Mouse (Mus musculus): ENCODE results near the gene Nox3. TPM values are rescaled to one million over a fixed set of nuclear protein-coding genes. Genes with fewer than 3 reads are reported as not detected.
A peak's percentile ranks its signal among the peaks of the same experiment; 100 is the strongest.

Nox3 gene
- polyA plus RNA-seq, 1 experiment from 2014 or later = not detected

DNA sequence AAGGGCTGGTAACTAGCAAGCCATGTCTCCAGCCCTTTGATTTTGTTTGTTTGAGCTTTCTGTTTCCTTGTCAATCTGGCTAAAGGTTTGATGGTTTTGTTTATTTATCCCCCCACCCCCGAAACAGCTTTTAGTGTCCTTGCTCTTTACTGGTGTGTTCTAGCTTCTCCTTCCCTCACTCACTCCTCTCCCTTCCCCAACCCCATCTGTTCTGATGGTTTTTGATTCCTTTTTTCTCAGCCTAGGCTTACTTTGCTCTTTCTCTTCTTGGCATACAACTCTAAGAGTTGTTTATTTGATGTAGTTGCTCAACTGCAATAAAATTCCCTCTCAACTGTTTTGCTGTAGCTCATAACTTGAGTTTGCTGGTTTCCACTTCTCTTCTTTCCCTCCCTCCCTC is 80.5 kb downstream of the Nox3 start:
- Histone ChIP-seq H3K27ac (ENCODE audit: low read depth) (no peak overlapping the region), H3K27me3 (ENCODE audit: insufficient read depth, low read length) (no peaks in the 10 kb centered on the region), H3K4me3 (ENCODE audit: low read depth, low read length) (no peak overlapping the region), H3K9me3 (ENCODE audit: low read length) (no peaks in the 10 kb centered on the region), H3K9ac (replicated peaks) (no peak overlapping the region), H3K4me1 (ENCODE audit: insufficient read depth) (no peaks in the 10 kb centered on the region), H3K36me3 (replicated peaks; ENCODE audit: insufficient read depth, low read length) (no peaks in the 10 kb centered on the region), H3K4me2 (ENCODE audit: low read depth, low read length) (no peak overlapping the region)
- DNase-seq (no peak), ATAC-seq (no peak)
- TF ChIP-seq EP300 (IDR thresholded peaks at IDR 0.05; ENCODE audit: low read depth) (no peak), CTCF (IDR thresholded peaks at IDR 0.05; ENCODE audit: low read depth) (no peak)
- WGBS (ENCODE audit: insufficient replicate concordance) = 56% methylated on average over 1 of the region's 1 CpGs

DNA sequence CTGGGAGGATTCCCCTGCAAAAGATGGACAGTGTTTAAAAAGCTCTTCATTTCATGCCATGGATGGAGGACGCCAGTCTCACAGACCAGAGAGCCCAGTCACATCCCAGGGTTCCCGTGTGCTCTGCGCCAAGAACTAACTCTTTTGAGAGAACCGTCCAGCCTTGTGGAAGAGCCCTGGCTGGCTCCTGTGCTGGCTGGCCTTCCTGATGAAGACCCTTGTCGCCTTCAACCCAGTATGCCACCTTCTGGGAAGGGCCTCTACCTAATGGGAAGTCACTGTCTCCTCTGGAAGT is 84.3 kb downstream of the Nox3 start:
- 70% methylated on average over 5 of the region's 5 CpGs for WGBS (ENCODE audit: insufficient replicate concordance)
- H3K36me3 ChIP-seq (replicated peaks; ENCODE audit: insufficient read depth, low read length) = no peaks in the 10 kb centered on the region
- H3K9ac ChIP-seq (replicated peaks) = no peak overlapping the region
- no peak for TF ChIP-seq CTCF (IDR thresholded peaks at IDR 0.05; ENCODE audit: low read depth)
- no peak for TF ChIP-seq EP300 (IDR thresholded peaks at IDR 0.05; ENCODE audit: low read depth)
- ATAC-seq = no peak
- no peak overlapping the region for H3K27ac ChIP-seq (ENCODE audit: low read depth)
- DNase-seq = no peak
- H3K4me1 ChIP-seq (ENCODE audit: insufficient read depth) = no peaks in the 10 kb centered on the region
- no peaks in the 10 kb centered on the region for H3K27me3 ChIP-seq (ENCODE audit: insufficient read depth, low read length)
- H3K4me2 ChIP-seq (ENCODE audit: low read depth, low read length) = no peak overlapping the region
- H3K4me3 ChIP-seq (ENCODE audit: low read depth, low read length) = no peak overlapping the region
- no peaks in the 10 kb centered on the region for H3K9me3 ChIP-seq (ENCODE audit: low read length)

DNA sequence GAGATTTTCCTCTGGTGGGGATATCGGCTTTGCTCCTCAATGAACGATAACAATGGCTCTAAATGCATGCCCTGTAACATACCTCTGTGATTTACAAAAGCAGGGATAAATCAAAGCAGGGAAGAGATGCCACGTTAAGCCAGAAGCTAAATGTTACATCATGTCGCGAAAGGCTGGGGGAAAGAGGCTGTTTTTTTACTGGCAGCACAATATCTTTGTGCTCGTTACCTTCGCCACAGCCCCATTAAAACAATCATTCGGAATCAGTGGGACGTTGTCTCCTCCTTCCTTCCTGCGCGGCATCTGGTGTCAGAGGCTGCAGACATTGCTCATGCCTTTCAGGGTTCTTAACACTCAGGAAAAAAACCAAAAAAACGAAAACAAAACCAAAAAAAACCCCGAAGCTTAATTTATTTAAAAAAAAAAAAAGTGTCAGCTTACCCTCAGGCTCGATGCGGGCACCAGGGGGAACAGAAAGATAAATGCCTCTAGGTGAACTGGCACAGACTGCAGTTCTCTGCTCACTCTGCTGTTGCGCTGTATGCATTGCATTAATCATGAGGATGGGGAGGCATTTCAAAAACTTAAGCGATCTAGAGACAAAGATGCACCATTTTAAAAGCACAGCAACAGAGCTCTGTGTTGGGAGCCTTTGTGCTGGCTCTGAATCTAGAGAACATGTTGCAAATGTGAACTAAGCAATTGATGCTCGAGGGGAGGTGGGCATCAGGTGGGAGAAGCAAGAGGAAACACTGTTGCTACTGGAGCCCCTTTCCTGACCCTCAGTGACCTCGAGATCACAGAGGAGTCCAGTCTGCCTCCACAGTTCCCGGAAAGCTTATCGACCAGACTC is 84.9 kb downstream of the Nox3 start:
- no peaks in the 10 kb centered on the region for H3K36me3 ChIP-seq (replicated peaks; ENCODE audit: insufficient read depth, low read length)
- peak overlapping the region; percentile 26; the same call in 1 of the 2 replicates for H3K4me2 ChIP-seq (ENCODE audit: low read depth, low read length)
- no peak overlapping the region for H3K4me3 ChIP-seq (ENCODE audit: low read depth, low read length)
- no peaks in the 10 kb centered on the region for H3K27me3 ChIP-seq (ENCODE audit: insufficient read depth, low read length)
- H3K4me1 ChIP-seq (ENCODE audit: insufficient read depth) = no peaks in the 10 kb centered on the region
- TF ChIP-seq CTCF (IDR thresholded peaks at IDR 0.05; ENCODE audit: low read depth) = no peak
- TF ChIP-seq EP300 (IDR thresholded peaks at IDR 0.05; ENCODE audit: low read depth) = no peak
- H3K9ac ChIP-seq (replicated peaks) = no peak overlapping the region
- H3K27ac ChIP-seq (ENCODE audit: low read depth) = no peak overlapping the region
- H3K9me3 ChIP-seq (ENCODE audit: low read length) = no peaks in the 10 kb centered on the region
- no peak for ATAC-seq
- WGBS (ENCODE audit: insufficient replicate concordance) = 38% methylated on average over 21 of the region's 21 CpGs
- DNase-seq = no peak

DNA sequence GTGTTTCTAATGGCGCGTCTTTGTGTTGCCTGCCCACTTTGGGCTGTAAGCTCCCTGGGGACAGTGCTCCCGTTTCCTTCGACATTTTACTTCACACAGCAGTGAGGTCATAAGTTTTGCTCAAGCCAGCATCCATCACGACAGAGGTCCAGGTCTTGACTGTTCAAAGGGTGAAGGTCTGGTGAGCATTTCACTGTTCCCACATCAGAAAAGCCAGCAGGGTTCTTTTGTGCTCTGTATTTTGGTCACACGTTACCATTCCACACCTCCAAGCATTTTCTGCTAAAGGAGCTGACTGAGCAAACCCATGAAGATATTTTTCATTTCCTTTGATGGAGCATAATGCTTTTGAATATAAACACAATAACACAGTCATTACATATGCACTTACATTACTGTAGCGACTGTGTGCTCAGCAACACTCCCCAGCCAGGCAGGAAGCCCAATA is 85.7 kb downstream of the Nox3 start:
- H3K4me3 ChIP-seq (ENCODE audit: low read depth, low read length) = no peak overlapping the region
- DNase-seq (no peak), ATAC-seq (no peak)
- H3K36me3 ChIP-seq (replicated peaks; ENCODE audit: insufficient read depth, low read length) = no peaks in the 10 kb centered on the region
- no peak overlapping the region for H3K4me2 ChIP-seq (ENCODE audit: low read depth, low read length)
- no peaks in the 10 kb centered on the region for H3K4me1 ChIP-seq (ENCODE audit: insufficient read depth)
- 69% methylated on average over 7 of the region's 7 CpGs for WGBS (ENCODE audit: insufficient replicate concordance)
- H3K9ac ChIP-seq (replicated peaks) = no peak overlapping the region
- no peaks in the 10 kb centered on the region for H3K27me3 ChIP-seq (ENCODE audit: insufficient read depth, low read length)
- TF ChIP-seq CTCF (IDR thresholded peaks at IDR 0.05; ENCODE audit: low read depth) (no peak), EP300 (IDR thresholded peaks at IDR 0.05; ENCODE audit: low read depth) (no peak)
- H3K27ac ChIP-seq (ENCODE audit: low read depth) = no peak overlapping the region
- no peaks in the 10 kb centered on the region for H3K9me3 ChIP-seq (ENCODE audit: low read length)

DNA sequence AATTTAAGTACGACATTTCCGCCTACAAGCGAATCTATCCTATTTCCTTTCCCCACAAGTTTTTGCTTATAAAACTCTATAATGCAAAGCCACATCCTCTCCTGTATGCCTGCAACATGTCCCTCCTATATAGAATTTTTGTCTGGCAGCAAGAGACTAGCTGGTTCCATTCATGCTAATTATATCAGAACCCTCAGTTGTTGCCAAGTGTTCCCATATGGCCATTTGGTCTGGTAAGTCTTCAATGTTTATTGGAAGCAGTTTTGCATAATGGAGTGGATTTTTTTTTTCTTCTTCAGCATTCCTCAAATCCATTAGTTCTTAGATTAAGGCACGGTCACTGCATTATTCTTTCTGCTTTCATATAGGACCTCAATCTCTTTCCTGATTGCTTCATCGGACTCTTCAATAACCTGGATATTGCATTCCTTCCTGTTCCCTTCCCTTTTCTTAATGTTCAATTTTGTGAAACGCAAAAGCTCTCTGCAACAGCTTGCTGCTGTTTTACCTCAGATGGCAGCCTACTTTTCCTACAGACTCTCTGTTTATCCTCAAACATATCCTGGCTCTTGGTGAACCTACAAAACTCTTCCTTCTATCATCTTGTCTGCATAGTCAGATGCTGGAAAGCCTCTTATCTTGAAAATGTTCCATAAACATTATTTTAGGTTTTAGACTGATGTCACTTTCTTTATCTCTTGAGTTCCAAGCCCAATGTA is 92.9 kb downstream of the Nox3 start:
- H3K4me3 ChIP-seq (ENCODE audit: low read depth, low read length) = no peak overlapping the region
- 78% methylated on average over 6 of the region's 6 CpGs for WGBS (ENCODE audit: insufficient replicate concordance)
- no peak for ATAC-seq
- no peak for DNase-seq
- no peaks in the 10 kb centered on the region for H3K27me3 ChIP-seq (ENCODE audit: insufficient read depth, low read length)
- TF ChIP-seq CTCF (IDR thresholded peaks at IDR 0.05; ENCODE audit: low read depth) = no peak
- no peak for TF ChIP-seq EP300 (IDR thresholded peaks at IDR 0.05; ENCODE audit: low read depth)
- H3K9ac ChIP-seq (replicated peaks) = no peak overlapping the region
- no peaks in the 10 kb centered on the region for H3K36me3 ChIP-seq (replicated peaks; ENCODE audit: insufficient read depth, low read length)
- no peak overlapping the region for H3K4me2 ChIP-seq (ENCODE audit: low read depth, low read length)
- no peaks in the 10 kb centered on the region for H3K4me1 ChIP-seq (ENCODE audit: insufficient read depth)
- H3K9me3 ChIP-seq (ENCODE audit: low read length) = no peaks in the 10 kb centered on the region
- no peak overlapping the region for H3K27ac ChIP-seq (ENCODE audit: low read depth)

DNA sequence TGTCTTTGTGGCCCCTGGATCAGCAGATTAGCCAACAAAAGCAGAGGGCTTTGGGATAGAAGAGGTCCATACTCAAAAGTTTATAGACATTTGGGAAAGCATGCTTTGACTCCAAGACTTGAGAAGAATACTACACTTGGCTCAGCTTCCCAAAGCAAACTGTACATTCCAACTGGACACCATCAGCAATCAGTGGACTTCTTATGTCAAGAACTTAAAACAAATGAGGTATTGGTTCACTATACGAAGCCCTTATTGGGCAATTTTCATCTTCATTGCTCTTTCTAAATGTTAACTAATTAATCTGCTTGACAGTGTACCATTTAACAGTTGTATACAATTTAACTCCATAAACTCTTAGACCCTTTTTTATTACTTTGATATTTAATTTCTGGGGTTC is 97.7 kb downstream of the Nox3 start:
- no peak for TF ChIP-seq EP300 (IDR thresholded peaks at IDR 0.05; ENCODE audit: low read depth)
- H3K27ac ChIP-seq (ENCODE audit: low read depth) = no peak overlapping the region
- no peak overlapping the region for H3K4me3 ChIP-seq (ENCODE audit: low read depth, low read length)
- ATAC-seq (no peak), DNase-seq (no peak)
- H3K27me3 ChIP-seq (ENCODE audit: insufficient read depth, low read length) = no peaks in the 10 kb centered on the region
- H3K36me3 ChIP-seq (replicated peaks; ENCODE audit: insufficient read depth, low read length) = no peaks in the 10 kb centered on the region
- H3K9me3 ChIP-seq (ENCODE audit: low read length) = no peaks in the 10 kb centered on the region
- no peaks in the 10 kb centered on the region for H3K4me1 ChIP-seq (ENCODE audit: insufficient read depth)
- no peak overlapping the region for H3K9ac ChIP-seq (replicated peaks)
- 63% methylated on average over 1 of the region's 1 CpGs for WGBS (ENCODE audit: insufficient replicate concordance)
- no peak overlapping the region for H3K4me2 ChIP-seq (ENCODE audit: low read depth, low read length)
